Mouse (Mus musculus) heart, adult 9 months (tissue): ENCODE data around the gene 4930564D02Rik.

Experiments
- DNase-seq, 2 experiments: peaks; one replicate each; pipeline ENCODE4 v3.0.0; 2022; ENCODE audit warnings: low spot score in 2 of 2

Gene 4930564D02Rik

GRCm38 (mm10) chr3:105058627-105059513 is 7.8 kb upstream of the 4930564D02Rik start:
- DNase-seq = peak; percentile 78 to 88

DNA sequence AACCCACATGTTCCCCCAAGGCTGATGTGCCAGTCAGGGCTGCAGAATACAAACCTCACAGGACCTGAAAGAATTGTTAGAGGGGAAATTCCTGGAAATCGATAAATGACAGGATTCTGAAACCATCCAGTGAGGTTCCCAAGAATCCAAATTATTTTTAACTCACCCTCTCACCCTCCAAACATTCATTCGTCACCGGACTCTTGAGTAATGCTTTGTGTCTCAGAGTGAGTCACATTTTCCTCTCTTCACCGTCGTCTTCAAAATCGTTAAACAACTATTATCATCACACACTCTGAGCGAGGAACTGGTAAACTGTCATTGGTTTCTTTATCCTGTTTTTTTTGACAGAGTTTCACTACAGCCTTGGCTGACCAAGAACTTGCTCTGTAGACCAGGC is 6.7 kb upstream of the 4930564D02Rik start:
- DNase-seq = no peak

DNA sequence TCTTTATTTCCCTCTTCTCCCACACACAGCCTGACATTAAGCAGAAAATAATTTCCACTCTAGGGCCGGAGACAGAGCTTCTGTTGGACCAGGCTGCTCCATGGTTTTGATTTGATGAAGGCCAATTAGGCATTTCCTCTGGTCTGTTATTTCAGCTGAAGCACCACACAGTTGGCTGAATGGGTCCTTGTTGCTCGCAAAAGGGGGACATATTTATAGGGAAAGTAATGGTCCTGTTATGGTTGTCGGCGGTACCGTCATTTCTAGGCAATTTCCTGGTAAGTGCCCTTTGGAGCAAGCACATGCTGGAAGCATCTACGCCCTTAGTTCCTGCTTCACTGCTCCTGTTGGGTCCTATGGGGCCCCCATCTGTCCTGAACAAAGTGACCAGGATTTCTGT is 5.7 kb upstream of the 4930564D02Rik start:
- no peak for DNase-seq

DNA sequence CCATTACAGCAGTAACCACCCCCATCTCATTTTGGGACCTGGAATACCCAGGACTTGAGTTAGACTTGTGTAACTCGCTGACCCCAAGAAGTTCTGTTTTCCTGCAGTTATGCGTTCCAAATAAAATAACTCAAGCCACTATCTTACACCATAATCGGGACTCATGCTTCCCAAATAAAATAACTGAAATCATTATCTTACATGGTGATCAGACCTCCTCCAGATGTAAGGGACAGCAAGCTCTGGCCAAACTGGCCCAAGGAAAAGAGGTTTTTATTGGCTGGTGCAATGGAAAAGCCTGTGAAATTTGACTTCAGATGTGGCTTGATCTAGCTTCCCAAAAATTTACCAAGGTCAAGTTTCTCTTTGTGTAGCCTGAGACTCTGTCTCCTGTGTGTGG is 5.1 kb upstream of the 4930564D02Rik start:
- no peak for DNase-seq

GRCm38 (mm10) chr3:105061991-105062390 is 4.7 kb upstream of the 4930564D02Rik start:
- no peak for DNase-seq

DNA sequence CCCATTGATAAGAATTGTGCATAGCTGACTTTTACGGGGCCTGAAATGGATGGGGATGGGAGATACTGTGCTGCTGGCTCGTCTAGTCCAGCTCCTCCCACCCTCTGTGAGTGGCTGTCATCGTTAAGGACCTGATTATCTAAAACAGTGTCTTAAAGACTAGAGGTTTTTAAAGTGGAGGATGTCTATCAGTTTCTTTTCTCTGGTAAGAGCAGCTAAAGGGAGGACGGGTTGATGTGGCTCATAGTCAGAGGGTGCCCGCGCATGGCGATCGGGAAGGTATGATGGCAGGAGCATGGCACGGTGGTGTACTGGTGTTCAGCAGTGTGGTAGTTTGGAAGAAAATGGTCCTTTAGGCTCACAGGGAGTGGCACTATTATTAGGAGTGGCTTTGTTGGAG is 4.0 kb upstream of the 4930564D02Rik start:
- no peak for DNase-seq

- no peak for DNase-seq
Observed at GRCm38 (mm10) chr3:105070553-105070952, 3.9 kb downstream of the 4930564D02Rik start.

DNA sequence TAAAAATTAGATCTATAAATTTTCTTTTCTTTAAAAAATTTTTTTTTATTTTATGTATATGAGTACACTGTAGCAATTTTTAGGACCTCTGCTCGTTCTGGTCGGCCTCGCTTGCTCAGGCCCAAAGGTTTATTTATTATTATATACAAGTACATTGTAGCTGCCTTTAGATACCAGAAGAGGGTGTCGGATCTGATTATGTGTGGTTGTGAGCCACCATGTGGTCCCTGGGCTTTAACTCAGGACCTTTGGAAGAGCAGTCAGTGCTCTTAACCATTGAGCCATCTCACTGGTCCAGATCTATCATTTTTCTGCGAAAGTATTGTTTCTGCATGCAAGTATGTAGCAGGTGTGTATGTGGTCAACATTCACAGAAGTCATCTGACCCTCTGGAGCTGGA is 4.6 kb downstream of the 4930564D02Rik start:
- no peak for DNase-seq

GRCm38 (mm10) chr3:105072536-105072935 is 5.9 kb downstream of the 4930564D02Rik start:
- no peak for DNase-seq

- DNase-seq = no peak
Observed at GRCm38 (mm10) chr3:105075796-105076195, 9.2 kb downstream of the 4930564D02Rik start.

GRCm38 (mm10) chr3:105078231-105078826 is 11.7 kb downstream of the 4930564D02Rik start:
- DNase-seq = peak in 1 of 2 experiments; percentile 34

GRCm38 (mm10) chr3:105087344-105087743 is 20.7 kb downstream of the 4930564D02Rik start:
- DNase-seq = peak; percentile 24 to 52

GRCm38 (mm10) chr3:105088638-105089037 is 22.0 kb downstream of the 4930564D02Rik start:
- no peak for DNase-seq

GRCm38 (mm10) chr3:105090147-105090546 is 23.5 kb downstream of the 4930564D02Rik start:
- no peak for DNase-seq

GRCm38 (mm10) chr3:105090981-105091380 is 24.3 kb downstream of the 4930564D02Rik start:
- DNase-seq = peak; percentile 15 to 28

- no peak for DNase-seq
Observed at GRCm38 (mm10) chr3:105092721-105093505, 26.3 kb downstream of the 4930564D02Rik start.

DNA sequence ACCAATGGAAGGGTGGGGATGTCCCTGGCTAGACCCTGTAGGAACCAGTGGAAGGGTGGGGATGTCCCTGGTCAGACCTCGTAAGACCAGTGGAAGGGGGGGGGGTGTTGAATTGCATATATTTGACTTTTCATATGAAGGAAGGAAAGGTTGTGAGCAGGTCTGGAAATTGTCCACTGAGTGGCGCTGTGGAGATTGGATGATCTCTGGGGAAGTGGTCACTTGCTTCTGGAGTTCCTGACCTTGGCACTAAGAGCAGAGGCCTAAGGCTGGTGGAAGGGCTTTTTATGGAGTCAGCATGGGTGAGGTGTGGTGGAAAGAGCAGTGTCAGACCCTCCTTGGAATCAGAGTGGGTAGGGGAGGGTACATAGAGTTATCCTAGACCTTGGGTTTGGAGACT is 27.8 kb downstream of the 4930564D02Rik start:
- DNase-seq = no peak

DNA sequence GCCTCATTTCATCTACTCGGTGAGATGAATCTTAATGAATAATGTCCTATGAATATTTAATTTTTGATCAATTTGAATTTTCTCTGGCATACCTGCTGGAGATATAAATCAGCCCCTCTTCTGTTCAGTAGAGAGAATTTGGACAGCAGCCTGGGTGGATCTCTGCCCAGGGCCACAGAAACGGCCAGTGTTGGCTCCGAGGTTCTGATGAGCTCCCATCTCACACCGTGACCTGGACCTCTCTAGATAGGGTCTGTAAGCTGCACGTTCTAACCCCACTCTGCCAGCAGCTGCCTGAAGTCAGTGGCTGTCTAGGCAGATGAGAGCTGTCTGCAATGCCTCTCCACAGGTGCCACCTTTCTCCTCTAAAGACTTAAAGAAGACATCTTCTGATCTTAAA is 28.4 kb downstream of the 4930564D02Rik start:
- no peak for DNase-seq

- no peak for DNase-seq
Observed at GRCm38 (mm10) chr3:105097581-105097980, 30.9 kb downstream of the 4930564D02Rik start.

DNA sequence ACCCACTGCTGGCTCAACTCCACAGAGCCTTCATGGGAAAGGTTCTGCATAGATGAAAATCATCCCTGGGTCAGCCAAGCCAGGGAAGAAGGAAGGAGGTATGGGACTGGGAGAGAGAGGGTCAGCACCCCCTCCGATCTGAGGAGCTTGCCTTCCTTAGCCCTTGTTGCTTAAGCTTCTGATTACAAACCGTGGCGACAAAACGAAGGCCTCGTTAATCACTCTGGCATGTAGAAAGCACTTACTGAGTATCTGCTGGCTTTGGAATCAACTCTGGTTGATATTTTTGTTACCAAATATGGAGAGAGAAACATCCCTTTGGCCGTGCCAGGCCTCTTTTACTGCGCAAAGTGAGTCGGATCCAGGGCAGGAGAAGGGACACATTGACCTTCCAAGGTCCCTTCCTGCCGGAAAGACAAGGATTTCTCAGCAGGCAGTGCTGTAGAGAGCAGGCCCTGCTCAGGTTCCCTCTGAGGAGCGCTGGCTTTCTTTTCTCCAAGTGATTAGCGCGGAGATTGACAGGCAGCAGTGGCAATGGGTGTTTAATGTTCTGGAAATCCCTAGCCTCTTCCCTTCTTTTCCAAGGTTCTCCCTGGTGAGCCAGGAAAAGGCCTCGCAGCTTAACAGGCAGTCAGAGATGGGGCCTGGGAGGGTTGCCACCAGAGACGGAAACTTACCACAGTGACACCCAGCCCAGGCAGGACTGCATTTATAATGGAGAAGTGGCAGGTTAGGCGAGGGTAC is 33.1 kb downstream of the 4930564D02Rik start:
- DNase-seq = no peak

DNA sequence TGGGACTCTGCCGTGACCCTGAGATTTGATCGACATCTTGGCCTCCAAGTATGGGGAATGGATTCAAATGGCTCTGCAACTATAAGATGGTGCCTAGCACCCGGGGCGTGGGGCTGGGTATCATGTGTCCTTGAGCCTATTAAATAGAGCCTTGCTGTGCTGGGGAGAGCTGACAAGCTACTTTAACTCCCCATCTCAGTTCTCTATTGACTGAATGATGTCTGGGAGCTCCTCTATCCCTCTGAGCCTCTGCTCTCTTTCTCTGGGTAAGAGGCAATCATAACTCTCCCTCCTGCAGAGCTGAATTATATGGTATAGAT is 33.6 kb downstream of the 4930564D02Rik start:
- DNase-seq = no peak

DNA sequence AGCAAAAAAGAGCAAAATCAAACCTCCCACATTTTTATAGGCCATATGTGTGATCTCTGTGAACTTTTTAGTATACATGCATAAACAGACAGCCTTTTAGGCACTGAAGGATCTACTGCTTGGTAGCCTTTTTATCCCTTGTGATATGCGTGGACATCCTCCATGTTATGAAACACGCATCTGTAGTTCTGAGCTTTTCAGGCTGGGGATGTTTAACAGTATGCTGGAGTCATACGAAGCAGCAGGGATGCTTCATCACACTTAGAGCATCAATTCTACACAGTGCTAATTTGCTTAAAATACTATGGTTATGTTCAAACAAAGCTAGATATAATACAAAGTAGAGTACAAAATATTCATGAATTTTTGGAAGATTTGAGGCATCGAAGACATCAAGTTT is 39.2 kb downstream of the 4930564D02Rik start:
- DNase-seq = no peak
